Mouse (Mus musculus): Measurements from ENCODE around the gene Slc44a1. TPM values are rescaled to one million over a fixed set of nuclear protein-coding genes. Genes with fewer than 3 reads are reported as not detected.
A peak's percentile ranks its signal among the peaks of the same experiment; 100 is the strongest.

Slc44a1 gene
- polyA plus RNA-seq, 1 experiment from 2014 or later, result 4.8 TPM

DNA sequence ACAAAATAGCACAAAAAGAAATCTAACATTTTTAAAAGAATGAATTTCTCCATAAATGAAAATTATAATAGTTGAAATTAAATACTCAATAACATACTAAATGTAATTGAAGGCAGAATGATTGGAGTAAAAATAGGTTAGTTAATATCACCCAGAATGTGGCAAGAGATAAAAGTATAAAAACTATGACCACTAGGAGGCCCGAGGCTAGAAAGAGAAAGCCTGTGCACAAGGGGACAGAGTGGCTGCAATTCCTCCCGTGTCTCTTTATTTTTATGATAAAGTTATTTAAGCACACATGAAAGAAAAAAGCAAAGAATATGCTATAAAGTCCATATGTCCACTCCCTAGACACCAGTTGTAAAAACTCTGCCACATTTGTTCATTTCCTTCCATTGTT, 17.4 kb upstream of the Slc44a1 start:
- Histone ChIP-seq H3K9me3 (ENCODE audit: control insufficient read depth, low read length) (no peaks in the 10 kb centered on the region), H3K36me3 (ENCODE audit: control insufficient read depth, insufficient read depth, low read length) (no peaks in the 10 kb centered on the region), H3K4me2 (ENCODE audit: low read length) (no peak overlapping the region), H3K9ac (ENCODE audit: low read depth, low read length) (no peak overlapping the region), H3K4me3 (ENCODE audit: low read length) (no peak overlapping the region), H3K27me3 (replicated peaks; ENCODE audit: control insufficient read depth, insufficient read depth, low read length) (no peaks in the 10 kb centered on the region), H3K4me1 (ENCODE audit: control insufficient read depth, insufficient read depth, low read depth, low read length) (no peaks in the 10 kb centered on the region), H3K27ac (ENCODE audit: low read depth, low read length) (no peak overlapping the region)
- WGBS, result 84% methylated on average over 2 of the region's 2 CpGs
- ATAC-seq, result no peak

DNA sequence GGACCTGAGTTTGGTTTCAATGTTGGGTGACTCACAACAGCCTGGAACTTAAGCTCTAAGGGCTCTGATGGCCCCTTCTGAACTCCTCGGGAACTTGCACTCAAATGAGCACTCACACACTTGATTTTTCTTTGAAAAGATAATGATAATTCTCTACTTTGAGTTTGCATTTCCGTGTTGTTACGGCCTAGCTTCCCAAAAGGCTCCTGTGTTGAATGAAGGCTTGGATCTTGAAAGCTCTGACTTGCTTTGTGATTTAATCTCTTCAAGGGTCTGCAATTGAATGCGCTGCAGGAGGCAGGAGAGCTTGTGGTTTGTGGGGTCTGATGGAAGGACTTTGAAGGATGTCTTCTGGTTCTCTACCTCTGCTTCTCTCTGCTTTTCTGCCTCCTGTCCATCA, 13.1 kb upstream of the Slc44a1 start:
- H3K9ac ChIP-seq (ENCODE audit: low read depth, low read length), result no peak overlapping the region
- H3K27me3 ChIP-seq (replicated peaks; ENCODE audit: control insufficient read depth, insufficient read depth, low read length), result no peaks in the 10 kb centered on the region
- no peaks in the 10 kb centered on the region for H3K9me3 ChIP-seq (ENCODE audit: control insufficient read depth, low read length)
- H3K27ac ChIP-seq (ENCODE audit: low read depth, low read length), result no peak overlapping the region
- ATAC-seq, result no peak
- no peaks in the 10 kb centered on the region for H3K36me3 ChIP-seq (ENCODE audit: control insufficient read depth, insufficient read depth, low read length)
- H3K4me1 ChIP-seq (ENCODE audit: control insufficient read depth, insufficient read depth, low read depth, low read length), result no peaks in the 10 kb centered on the region
- no peak overlapping the region for H3K4me3 ChIP-seq (ENCODE audit: low read length)
- no peak overlapping the region for H3K4me2 ChIP-seq (ENCODE audit: low read length)
- WGBS, result 75% methylated on average over 4 of the region's 4 CpGs

DNA sequence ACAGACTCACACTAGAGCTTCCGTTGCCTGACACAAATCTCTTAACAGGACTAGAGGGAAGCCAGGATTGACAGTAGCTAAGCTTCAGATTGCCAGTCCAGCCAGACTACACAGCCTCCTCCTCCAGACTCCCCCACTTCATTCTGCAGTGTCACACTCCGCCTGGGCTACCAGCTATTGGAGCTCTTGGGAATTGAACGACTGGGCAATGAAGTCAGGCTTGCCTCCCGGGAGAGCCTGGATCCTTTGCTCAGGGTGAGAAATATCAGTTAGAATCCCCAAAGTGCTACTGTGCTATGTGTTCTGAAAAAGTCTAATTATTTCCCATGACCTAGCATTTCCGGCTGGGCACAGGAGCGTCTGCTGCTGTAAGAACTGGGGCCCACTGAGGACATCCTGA, 9.7 kb upstream of the Slc44a1 start:
- Histone ChIP-seq H3K4me2 (ENCODE audit: low read length) (no peak overlapping the region), H3K27me3 (replicated peaks; ENCODE audit: control insufficient read depth, insufficient read depth, low read length) (no peaks in the 10 kb centered on the region), H3K9me3 (ENCODE audit: control insufficient read depth, low read length) (no peaks in the 10 kb centered on the region), H3K9ac (ENCODE audit: low read depth, low read length) (no peak overlapping the region), H3K36me3 (ENCODE audit: control insufficient read depth, insufficient read depth, low read length) (no peaks in the 10 kb centered on the region), H3K27ac (ENCODE audit: low read depth, low read length) (no peak overlapping the region), H3K4me3 (ENCODE audit: low read length) (no peak overlapping the region), H3K4me1 (ENCODE audit: control insufficient read depth, insufficient read depth, low read depth, low read length) (no peaks in the 10 kb centered on the region)
- WGBS, result 55% methylated on average over 6 of the region's 6 CpGs
- ATAC-seq, result no peak

DNA sequence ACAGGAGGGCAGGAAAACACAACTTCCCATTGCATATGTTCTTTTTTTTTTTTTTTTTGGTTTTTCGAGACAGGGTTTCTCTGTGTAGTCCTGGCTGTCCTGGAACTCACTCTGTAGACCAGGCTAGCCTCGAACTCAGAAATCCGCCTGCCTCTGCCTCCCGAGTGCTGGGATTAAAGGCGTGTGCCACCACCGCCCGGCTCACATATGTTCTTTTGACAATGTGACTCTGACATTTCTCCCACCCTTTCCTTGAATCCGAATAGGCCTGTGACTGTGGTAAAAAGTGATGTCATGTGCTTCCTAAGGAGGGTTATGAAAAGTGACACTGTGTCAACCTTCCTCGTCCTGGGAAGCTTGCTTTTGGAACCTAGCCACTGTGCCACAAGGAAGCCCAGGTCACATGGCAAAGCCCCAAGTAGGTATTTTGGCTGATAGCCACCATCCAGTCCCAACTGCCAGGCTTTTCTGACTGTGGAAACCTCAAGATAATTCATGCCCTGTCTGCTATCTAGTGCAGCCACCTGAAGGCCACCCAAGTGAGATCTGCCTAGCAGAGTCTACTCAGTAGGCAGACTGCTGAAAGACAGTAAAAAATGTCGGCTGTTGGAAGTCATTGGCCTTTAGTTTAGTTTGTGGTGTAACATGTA, 8.5 kb upstream of the Slc44a1 start:
- H3K27ac ChIP-seq (ENCODE audit: low read depth, low read length), result no peak overlapping the region
- no peak overlapping the region for H3K4me3 ChIP-seq (ENCODE audit: low read length)
- H3K4me1 ChIP-seq (ENCODE audit: control insufficient read depth, insufficient read depth, low read depth, low read length), result no peaks in the 10 kb centered on the region
- no peaks in the 10 kb centered on the region for H3K36me3 ChIP-seq (ENCODE audit: control insufficient read depth, insufficient read depth, low read length)
- H3K27me3 ChIP-seq (replicated peaks; ENCODE audit: control insufficient read depth, insufficient read depth, low read length), result no peaks in the 10 kb centered on the region
- ATAC-seq, result no peak
- H3K9ac ChIP-seq (ENCODE audit: low read depth, low read length), result no peak overlapping the region
- H3K4me2 ChIP-seq (ENCODE audit: low read length), result no peak overlapping the region
- WGBS, result 83% methylated on average over 8 of the region's 10 CpGs
- no peaks in the 10 kb centered on the region for H3K9me3 ChIP-seq (ENCODE audit: control insufficient read depth, low read length)

DNA sequence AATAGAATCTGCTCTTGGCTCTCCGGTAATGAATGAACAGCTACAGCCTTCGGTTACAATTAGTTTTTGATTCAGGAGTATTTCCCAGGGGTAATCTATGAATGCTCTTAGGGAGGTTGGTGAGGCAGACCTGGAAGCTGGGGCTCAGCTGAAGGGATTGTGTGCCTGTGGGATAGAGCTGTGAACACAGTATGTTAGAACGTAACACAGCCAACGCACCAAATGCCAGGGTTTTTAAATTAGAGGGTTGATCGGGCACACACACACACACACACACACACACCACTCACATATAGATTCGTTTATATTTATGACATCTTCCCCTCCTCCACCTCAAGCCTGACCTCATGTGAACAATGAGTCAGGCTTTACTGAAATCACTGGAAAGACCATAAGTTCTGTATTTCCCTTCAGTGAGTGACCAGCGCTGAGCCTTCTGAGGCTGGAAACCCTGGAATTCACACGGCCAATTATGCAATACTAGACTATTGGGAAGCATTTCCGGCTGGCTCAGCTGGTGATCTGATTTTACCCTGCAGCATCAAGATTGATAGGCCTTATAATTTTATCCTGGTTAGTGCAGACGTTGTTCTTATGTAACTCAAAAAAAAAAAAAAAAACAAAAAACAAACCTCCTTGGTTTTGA, 3.0 kb upstream of the Slc44a1 start:
- WGBS, result 45% methylated on average over 10 of the region's 10 CpGs
- no peaks in the 10 kb centered on the region for H3K36me3 ChIP-seq (ENCODE audit: control insufficient read depth, insufficient read depth, low read length)
- ATAC-seq, result no peak
- no peaks in the 10 kb centered on the region for H3K9me3 ChIP-seq (ENCODE audit: control insufficient read depth, low read length)
- no peak overlapping the region for H3K27ac ChIP-seq (ENCODE audit: low read depth, low read length)
- H3K4me2 ChIP-seq (ENCODE audit: low read length), result no peak overlapping the region
- H3K9ac ChIP-seq (ENCODE audit: low read depth, low read length), result no peak overlapping the region
- no peak overlapping the region for H3K4me3 ChIP-seq (ENCODE audit: low read length)
- peaks cover 7% of the 10 kb centered on the region for H3K4me1 ChIP-seq (ENCODE audit: control insufficient read depth, insufficient read depth, low read depth, low read length)
- no peaks in the 10 kb centered on the region for H3K27me3 ChIP-seq (replicated peaks; ENCODE audit: control insufficient read depth, insufficient read depth, low read length)

DNA sequence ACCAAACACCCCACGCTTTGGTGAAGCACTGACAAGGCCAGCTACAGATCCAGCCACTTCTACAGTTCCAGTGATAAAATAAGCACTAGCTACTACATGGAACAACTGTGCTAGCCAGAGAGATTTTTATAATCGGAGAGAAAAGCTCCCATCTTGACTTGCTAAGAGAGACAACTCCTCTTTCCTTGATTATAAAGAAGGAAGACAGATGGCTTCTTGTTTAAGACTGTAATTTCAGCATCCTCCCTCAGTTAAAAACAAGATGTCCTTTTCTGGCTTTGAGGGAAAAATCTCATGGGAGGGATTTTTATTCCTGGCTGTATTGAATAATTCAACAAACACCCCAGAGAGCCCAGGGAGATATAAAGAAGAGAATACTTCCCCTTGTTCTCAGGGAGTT, 1.8 kb upstream of the Slc44a1 start:
- Histone ChIP-seq H3K4me2 (ENCODE audit: low read length) (no peak overlapping the region), H3K4me1 (ENCODE audit: control insufficient read depth, insufficient read depth, low read depth, low read length) (peaks cover 15% of the 10 kb centered on the region), H3K9ac (ENCODE audit: low read depth, low read length) (no peak overlapping the region), H3K27ac (ENCODE audit: low read depth, low read length) (no peak overlapping the region), H3K9me3 (ENCODE audit: control insufficient read depth, low read length) (no peaks in the 10 kb centered on the region), H3K36me3 (ENCODE audit: control insufficient read depth, insufficient read depth, low read length) (no peaks in the 10 kb centered on the region), H3K4me3 (ENCODE audit: low read length) (no peak overlapping the region), H3K27me3 (replicated peaks; ENCODE audit: control insufficient read depth, insufficient read depth, low read length) (no peaks in the 10 kb centered on the region)
- WGBS, result 79% methylated on average over 2 of the region's 2 CpGs
- no peak for ATAC-seq

DNA sequence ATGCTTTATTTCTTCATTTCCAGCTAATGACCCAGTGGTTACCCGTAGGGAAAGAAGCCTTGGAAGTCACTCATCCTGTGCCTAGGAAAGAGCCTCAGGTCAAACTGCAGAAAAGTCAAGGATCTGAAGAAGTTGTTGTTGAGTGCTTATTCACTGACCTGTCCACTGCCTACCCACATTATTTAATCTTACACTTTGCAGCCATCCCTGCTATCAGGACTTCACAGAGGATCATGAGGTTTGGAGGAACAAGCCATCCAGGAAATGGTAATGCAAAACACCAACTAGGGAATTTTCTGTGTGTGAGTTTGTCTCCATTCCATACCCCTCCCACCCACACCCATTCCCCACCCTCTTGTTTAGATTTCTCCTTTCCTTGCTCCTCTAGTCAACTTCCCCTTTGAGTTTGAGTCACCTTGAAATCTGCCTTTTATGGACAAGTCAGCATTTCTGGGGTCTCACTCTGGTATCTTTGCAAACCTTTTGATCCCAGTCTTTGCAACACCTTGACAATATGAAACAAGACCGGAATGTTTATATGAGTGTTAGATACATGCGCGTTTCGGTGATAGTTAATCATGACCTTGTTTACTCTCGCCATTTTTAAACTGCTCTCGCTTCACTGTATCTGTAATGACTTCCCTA, 1.3 kb upstream of the Slc44a1 start:
- WGBS, result 84% methylated on average over 7 of the region's 7 CpGs
- no peaks in the 10 kb centered on the region for H3K27me3 ChIP-seq (replicated peaks; ENCODE audit: control insufficient read depth, insufficient read depth, low read length)
- H3K36me3 ChIP-seq (ENCODE audit: control insufficient read depth, insufficient read depth, low read length), result no peaks in the 10 kb centered on the region
- no peak overlapping the region for H3K27ac ChIP-seq (ENCODE audit: low read depth, low read length)
- no peaks in the 10 kb centered on the region for H3K9me3 ChIP-seq (ENCODE audit: control insufficient read depth, low read length)
- peak overlapping the region; percentile 74; the same call in 1 of the 2 replicates for H3K4me2 ChIP-seq (ENCODE audit: low read length)
- no peak overlapping the region for H3K4me3 ChIP-seq (ENCODE audit: low read length)
- H3K4me1 ChIP-seq (ENCODE audit: control insufficient read depth, insufficient read depth, low read depth, low read length), result peaks cover 15% of the 10 kb centered on the region
- no peak overlapping the region for H3K9ac ChIP-seq (ENCODE audit: low read depth, low read length)
- no peak for ATAC-seq

DNA sequence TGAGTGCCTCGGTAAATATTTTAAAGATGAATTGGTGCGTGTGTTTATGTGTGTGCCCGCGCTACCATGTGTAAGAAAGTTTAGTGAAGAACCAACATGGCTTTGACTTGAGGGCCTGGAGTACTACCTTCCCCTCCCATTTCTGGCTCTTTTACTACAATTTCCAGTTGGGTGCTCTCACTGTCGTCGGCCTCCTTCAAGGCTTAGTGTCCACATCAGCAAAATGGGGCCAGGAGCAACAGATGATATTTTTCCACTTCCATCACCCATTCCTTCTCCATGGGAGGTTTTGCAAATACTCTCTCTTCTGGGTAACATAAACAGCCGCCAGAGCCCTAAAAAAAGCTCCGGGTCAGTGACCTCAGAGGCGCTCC, 590 bp upstream of the Slc44a1 start:
- no peaks in the 10 kb centered on the region for H3K9me3 ChIP-seq (ENCODE audit: control insufficient read depth, low read length)
- peaks cover 15% of the 10 kb centered on the region for H3K4me1 ChIP-seq (ENCODE audit: control insufficient read depth, insufficient read depth, low read depth, low read length)
- peak overlapping the region; percentile 74 for H3K4me2 ChIP-seq (ENCODE audit: low read length)
- H3K4me3 ChIP-seq (ENCODE audit: low read length), result peak overlapping the region; percentile 96
- H3K27ac ChIP-seq (ENCODE audit: low read depth, low read length), result peak overlapping the region; percentile 92
- peak overlapping the region; percentile 92 for H3K9ac ChIP-seq (ENCODE audit: low read depth, low read length)
- H3K36me3 ChIP-seq (ENCODE audit: control insufficient read depth, insufficient read depth, low read length), result no peaks in the 10 kb centered on the region
- H3K27me3 ChIP-seq (replicated peaks; ENCODE audit: control insufficient read depth, insufficient read depth, low read length), result no peaks in the 10 kb centered on the region
- 19% methylated on average over 8 of the region's 9 CpGs for WGBS
- ATAC-seq, result no peak; the same call in 1 of the 2 replicates

DNA sequence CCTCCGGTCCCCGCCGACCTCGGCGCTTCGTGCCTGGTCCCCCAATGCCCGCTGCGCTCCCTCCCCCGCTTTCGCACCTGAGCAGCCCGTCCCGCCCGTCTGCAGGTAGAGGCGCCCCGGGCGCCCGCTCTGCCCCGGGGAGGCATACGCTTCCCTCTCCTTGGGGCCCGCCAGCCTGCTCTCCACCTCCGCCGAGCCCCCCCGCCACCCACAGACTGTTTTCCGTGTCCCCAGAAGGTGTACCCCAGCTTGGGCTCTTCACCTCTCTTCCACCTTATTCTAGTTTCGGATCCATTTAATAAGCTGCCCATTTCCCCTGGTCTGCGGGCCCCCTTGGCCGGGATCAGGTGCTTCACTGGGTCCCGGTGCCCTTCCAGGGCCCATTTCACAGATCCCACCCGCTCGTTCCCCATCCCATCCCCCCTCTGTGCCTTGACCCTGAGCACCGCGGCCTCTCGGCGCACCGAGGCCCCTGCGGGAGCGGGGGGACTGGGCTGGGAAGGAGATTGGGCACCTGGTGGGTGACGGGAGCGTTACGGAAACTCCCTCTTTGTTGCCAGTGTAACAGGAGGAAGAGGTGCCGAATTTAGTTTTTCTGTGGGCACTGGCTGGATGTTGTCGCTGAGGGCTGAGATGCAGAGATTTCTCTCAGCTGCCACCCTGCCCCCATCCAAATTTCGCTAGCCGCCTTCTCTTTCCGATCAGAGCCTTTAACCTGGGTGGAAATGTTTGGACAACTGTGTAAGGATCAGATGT, 781 bp downstream of the Slc44a1 start:
- Histone ChIP-seq H3K27ac (ENCODE audit: low read depth, low read length) (peak overlapping the region; percentile 92), H3K36me3 (ENCODE audit: control insufficient read depth, insufficient read depth, low read length) (no peaks in the 10 kb centered on the region), H3K9me3 (ENCODE audit: control insufficient read depth, low read length) (no peaks in the 10 kb centered on the region), H3K9ac (ENCODE audit: low read depth, low read length) (peak overlapping the region; percentile 92), H3K4me2 (ENCODE audit: low read length) (peak overlapping the region; percentile 74), H3K4me3 (ENCODE audit: low read length) (peak overlapping the region; percentile 96), H3K4me1 (ENCODE audit: control insufficient read depth, insufficient read depth, low read depth, low read length) (peaks cover 15% of the 10 kb centered on the region), H3K27me3 (replicated peaks; ENCODE audit: control insufficient read depth, insufficient read depth, low read length) (no peaks in the 10 kb centered on the region)
- WGBS, result under 1% methylated on average over 33 of the region's 45 CpGs
- peak; percentile 25 for ATAC-seq

Measured in hindbrain, embryonic 16.5 days (tissue).